Mouse (Mus musculus) heart, embryonic 16.5 days (tissue): ENCODE results near the gene Asap2. TPM values are rescaled to one million over a fixed set of nuclear protein-coding genes. Genes with fewer than 3 reads are reported as not detected.

Source experiments
- ATAC-seq: fragments of 200-750 bp; cut with Nextera tagmentation; replicated peaks from 2 replicates; pipeline ENCODE4 v1.8.0; 2017; ENCODE audit warnings: moderate number of reproducible peaks; ENCODE audit not compliant: insufficient read depth, low FRiP score; ENCODE audit errors: extremely low read depth
- H3K27ac ChIP-seq: fragments of 300-500 bp; sonication (generic); 2 replicates; pipeline ENCODE4 v1.5.1; 2014; ENCODE audit warnings: mild to moderate bottlenecking, low read length, control low read depth, moderate library complexity
- H3K27me3 ChIP-seq: fragments of 300-500 bp; sonication (generic); 2 replicates; pipeline ENCODE4 v1.6.1; 2014; ENCODE audit warnings: low read length, mixed read lengths; ENCODE audit not compliant: control insufficient read depth, insufficient read depth
- H3K36me3 ChIP-seq: fragments of 300-500 bp; sonication (generic); 2 replicates; pipeline ENCODE4 v1.6.1; 2014; ENCODE audit not compliant: control insufficient read depth, insufficient read depth
- H3K4me1 ChIP-seq: fragments of 300-500 bp; sonication (generic); 2 replicates; pipeline ENCODE4 v1.6.1; 2014; ENCODE audit warnings: low read length, mixed read lengths; ENCODE audit not compliant: control insufficient read depth, insufficient read depth
- H3K4me2 ChIP-seq: fragments of 300-500 bp; sonication (generic); 2 replicates; pipeline ENCODE4 v1.6.1; 2014; ENCODE audit warnings: low read depth, mild to moderate bottlenecking, control low read depth, low read length
- H3K4me3 ChIP-seq: fragments of 300-500 bp; sonication (generic); 2 replicates; pipeline ENCODE4 v1.5.1; 2014; ENCODE audit warnings: mild to moderate bottlenecking, control low read depth, low read length
- H3K9ac ChIP-seq: fragments of 300-500 bp; sonication (generic); 2 replicates; pipeline ENCODE4 v1.6.1; 2014; ENCODE audit warnings: low read length, control low read depth
- H3K9me3 ChIP-seq: fragments of 300-500 bp; sonication (generic); replicated peaks from 2 replicates; pipeline ENCODE4 v1.6.1; 2016; ENCODE audit warnings: low read length; ENCODE audit not compliant: control insufficient read depth
- WGBS: fragments of 180-500 bp; shearing (Covaris S2); extraction: QIAGEN DNeasy Blood & Tissue Kit; methylation state at CpG from one replicate; pipeline ENCODE4 v1.1.7; 2014; 5-methylcytosine and 5-hydroxymethylcytosine counted together
- polyA plus RNA-seq: library from polyadenylated mRNA; unstranded; fragments of >200 nt; fragmentation: Nextera tagmentation; extraction: Ambion mirVana; gene quantifications from 2 replicates; pipeline ENCODE4 v1.2.1, GENCODE M21; 2015

Asap2 gene
- polyA plus RNA-seq, 1 experiment from 2014 or later = 6.0 TPM

GRCm38 (mm10) chr12:21159304-21159703 lies 169.0 kb downstream of the Asap2 start:
- H3K9me3 ChIP-seq = no peaks in the 10 kb centered on the region
- peak overlapping the region; percentile 60 for H3K27ac ChIP-seq
- ATAC-seq = no peak
- H3K36me3 ChIP-seq = no peaks in the 10 kb centered on the region
- no peak overlapping the region; the same call in 1 of the 2 replicates for H3K4me2 ChIP-seq
- peaks cover 41% of the 10 kb centered on the region for H3K4me1 ChIP-seq
- no peak overlapping the region for H3K4me3 ChIP-seq
- 36% methylated on average over 7 of the region's 7 CpGs for WGBS
- H3K9ac ChIP-seq = 0 out of 2 replicates have a peak overlapping the region, but pooled peaks have one; percentile 27
- H3K27me3 ChIP-seq = no peaks in the 10 kb centered on the region

GRCm38 (mm10) chr12:21160327-21160828 lies 170.1 kb downstream of the Asap2 start:
- Histone ChIP-seq H3K4me3 (no peak overlapping the region), H3K9me3 (no peaks in the 10 kb centered on the region), H3K27ac (peak overlapping the region; percentile 53), H3K27me3 (no peaks in the 10 kb centered on the region), H3K9ac (no peak overlapping the region), H3K4me1 (peaks cover 42% of the 10 kb centered on the region), H3K36me3 (no peaks in the 10 kb centered on the region), H3K4me2 (no peak overlapping the region)
- ATAC-seq = peak; percentile 26
- 46% methylated on average over 8 of the region's 8 CpGs for WGBS

GRCm38 (mm10) chr12:21161841-21162240 lies 171.6 kb downstream of the Asap2 start:
- no peaks in the 10 kb centered on the region for H3K9me3 ChIP-seq
- H3K4me2 ChIP-seq = no peak overlapping the region
- peaks cover 46% of the 10 kb centered on the region for H3K4me1 ChIP-seq
- 85% methylated on average over 4 of the region's 4 CpGs for WGBS
- no peak overlapping the region for H3K27ac ChIP-seq
- no peak overlapping the region for H3K4me3 ChIP-seq
- H3K36me3 ChIP-seq = no peaks in the 10 kb centered on the region
- no peak for ATAC-seq
- no peaks in the 10 kb centered on the region for H3K27me3 ChIP-seq
- H3K9ac ChIP-seq = no peak overlapping the region

GRCm38 (mm10) chr12:21163706-21164105 lies 173.4 kb downstream of the Asap2 start:
- Histone ChIP-seq H3K9ac (no peak overlapping the region), H3K27me3 (no peaks in the 10 kb centered on the region), H3K4me2 (no peak overlapping the region), H3K4me1 (peaks cover 61% of the 10 kb centered on the region), H3K36me3 (no peaks in the 10 kb centered on the region), H3K27ac (peak overlapping the region; percentile 61), H3K9me3 (no peaks in the 10 kb centered on the region), H3K4me3 (no peak overlapping the region)
- ATAC-seq = no peak
- 70% methylated on average over 3 of the region's 3 CpGs for WGBS

GRCm38 (mm10) chr12:21164251-21164650 lies 174.0 kb downstream of the Asap2 start:
- no peak overlapping the region for H3K9ac ChIP-seq
- H3K4me1 ChIP-seq = peaks cover 59% of the 10 kb centered on the region
- ATAC-seq = no peak
- H3K9me3 ChIP-seq = no peaks in the 10 kb centered on the region
- no peak overlapping the region for H3K4me2 ChIP-seq
- H3K27ac ChIP-seq = peak overlapping the region; percentile 61
- no peaks in the 10 kb centered on the region for H3K27me3 ChIP-seq
- H3K4me3 ChIP-seq = no peak overlapping the region
- WGBS = 64% methylated on average over 8 of the region's 8 CpGs
- H3K36me3 ChIP-seq = no peaks in the 10 kb centered on the region

- Histone ChIP-seq H3K9ac (no peak overlapping the region), H3K27ac (no peak overlapping the region), H3K9me3 (no peaks in the 10 kb centered on the region), H3K36me3 (no peaks in the 10 kb centered on the region), H3K4me2 (no peak overlapping the region), H3K4me1 (peaks cover 50% of the 10 kb centered on the region), H3K4me3 (no peak overlapping the region), H3K27me3 (no peaks in the 10 kb centered on the region)
- ATAC-seq = no peak
- WGBS = 84% methylated on average over 3 of the region's 3 CpGs
These were observed 174.9 kb downstream of the Asap2 start for GRCm38 (mm10) chr12:21165157-21165556.

GRCm38 (mm10) chr12:21165891-21166342 lies 175.7 kb downstream of the Asap2 start:
- Histone ChIP-seq H3K4me2 (no peak overlapping the region), H3K27me3 (no peaks in the 10 kb centered on the region), H3K9me3 (no peaks in the 10 kb centered on the region), H3K36me3 (no peaks in the 10 kb centered on the region), H3K27ac (peak overlapping the region; percentile 44), H3K4me1 (peaks cover 48% of the 10 kb centered on the region), H3K9ac (0 out of 2 replicates have a peak overlapping the region, but pooled peaks have one; percentile 14), H3K4me3 (no peak overlapping the region)
- WGBS = 38% methylated on average over 7 of the region's 7 CpGs
- 0 out of 2 replicates have a peak, but pooled peaks have one; percentile 16 for ATAC-seq

GRCm38 (mm10) chr12:21166884-21167575 lies 176.8 kb downstream of the Asap2 start:
- H3K27ac ChIP-seq = peak overlapping the region; percentile 70; the same call in 1 of the 2 replicates
- ATAC-seq = no peak
- WGBS = 19% methylated on average over 6 of the region's 6 CpGs
- H3K27me3 ChIP-seq = no peaks in the 10 kb centered on the region
- H3K4me2 ChIP-seq = no peak overlapping the region
- H3K4me1 ChIP-seq = peaks cover 50% of the 10 kb centered on the region
- no peaks in the 10 kb centered on the region for H3K9me3 ChIP-seq
- peak overlapping the region; percentile 20; the same call in 1 of the 2 replicates for H3K9ac ChIP-seq
- peaks cover 2% of the 10 kb centered on the region; the same call in 1 of the 2 replicates for H3K36me3 ChIP-seq
- H3K4me3 ChIP-seq = no peak overlapping the region

GRCm38 (mm10) chr12:21167741-21168140 lies 177.5 kb downstream of the Asap2 start:
- H3K4me1 ChIP-seq = peaks cover 50% of the 10 kb centered on the region
- ATAC-seq = no peak
- H3K4me3 ChIP-seq = no peak overlapping the region
- H3K36me3 ChIP-seq = peaks cover 2% of the 10 kb centered on the region; the same call in 1 of the 2 replicates
- H3K9ac ChIP-seq = peak overlapping the region; percentile 20; the same call in 1 of the 2 replicates
- H3K27ac ChIP-seq = peak overlapping the region; percentile 70
- no peak overlapping the region for H3K4me2 ChIP-seq
- WGBS = 67% methylated on average over 4 of the region's 4 CpGs
- H3K27me3 ChIP-seq = no peaks in the 10 kb centered on the region
- H3K9me3 ChIP-seq = no peaks in the 10 kb centered on the region
